Mouse (Mus musculus): ENCODE results near the gene Tpbgl. TPM values are rescaled to one million over a fixed set of nuclear protein-coding genes. Genes with fewer than 3 reads are reported as not detected.

Gene Tpbgl
- polyA plus RNA-seq, 1 experiment from 2014 or later = 2.9 TPM

DNA sequence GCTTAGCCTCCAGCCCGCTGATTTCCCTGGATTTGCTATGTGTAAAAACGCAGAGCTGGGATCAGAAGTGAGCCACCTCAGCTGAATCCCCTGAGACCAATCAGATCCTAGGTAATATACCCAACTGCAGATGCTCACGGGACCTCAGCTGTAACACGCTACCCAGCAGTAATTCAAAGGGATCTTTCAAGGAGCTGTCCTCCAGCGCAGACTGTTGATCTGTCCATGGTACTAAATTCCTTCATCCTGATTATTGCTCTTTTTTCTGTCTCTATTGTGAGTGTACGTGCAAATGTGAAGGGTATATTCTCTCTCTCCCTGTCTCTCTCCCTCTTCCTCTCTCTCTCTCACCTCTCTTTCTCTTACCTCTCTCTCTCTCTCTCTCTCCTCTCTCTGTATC, 5.4 kb upstream of the Tpbgl start:
- Histone ChIP-seq H3K27me3 (replicated peaks) (peaks cover 28% of the 10 kb centered on the region), H3K9me3 (no peaks in the 10 kb centered on the region), H3K9ac (no peak overlapping the region), H3K4me3 (no peak overlapping the region), H3K27ac (no peak overlapping the region), H3K36me3 (no peaks in the 10 kb centered on the region), H3K4me1 (no peaks in the 10 kb centered on the region), H3K4me2 (replicated peaks) (no peak overlapping the region)
- no peak for ATAC-seq (ENCODE audit: low FRiP score, low read depth)
- WGBS = 14% methylated on average over 6 of the region's 6 CpGs

DNA sequence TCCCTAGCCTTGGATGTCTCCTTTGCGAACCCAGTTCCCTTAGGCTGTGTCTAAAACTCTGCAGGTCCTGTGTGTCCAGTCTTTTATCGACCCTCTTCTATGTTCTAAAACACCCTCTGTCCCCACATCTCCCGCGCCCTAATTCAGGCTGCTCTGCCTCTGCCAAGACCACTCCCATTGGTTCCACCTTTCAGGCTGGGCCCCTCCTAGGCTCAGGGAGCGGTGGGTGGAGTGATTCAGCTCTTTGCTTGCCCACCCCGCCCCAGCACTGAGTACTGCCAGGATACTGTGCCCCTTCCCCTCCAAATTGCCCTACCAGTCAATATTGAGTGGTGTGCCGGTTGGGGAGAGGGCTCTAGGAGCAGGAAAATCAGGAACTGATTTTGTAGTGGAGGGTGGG, 463 bp upstream of the Tpbgl start:
- Histone ChIP-seq H3K9ac (no peak overlapping the region), H3K36me3 (no peaks in the 10 kb centered on the region), H3K4me1 (peaks cover 13% of the 10 kb centered on the region), H3K4me2 (replicated peaks) (peak overlapping the region; percentile 93), H3K4me3 (no peak overlapping the region), H3K27ac (no peak overlapping the region), H3K27me3 (replicated peaks) (peaks cover 59% of the 10 kb centered on the region), H3K9me3 (no peaks in the 10 kb centered on the region)
- no peak for ATAC-seq (ENCODE audit: low FRiP score, low read depth)
- WGBS = 5% methylated on average over 7 of the region's 7 CpGs

DNA sequence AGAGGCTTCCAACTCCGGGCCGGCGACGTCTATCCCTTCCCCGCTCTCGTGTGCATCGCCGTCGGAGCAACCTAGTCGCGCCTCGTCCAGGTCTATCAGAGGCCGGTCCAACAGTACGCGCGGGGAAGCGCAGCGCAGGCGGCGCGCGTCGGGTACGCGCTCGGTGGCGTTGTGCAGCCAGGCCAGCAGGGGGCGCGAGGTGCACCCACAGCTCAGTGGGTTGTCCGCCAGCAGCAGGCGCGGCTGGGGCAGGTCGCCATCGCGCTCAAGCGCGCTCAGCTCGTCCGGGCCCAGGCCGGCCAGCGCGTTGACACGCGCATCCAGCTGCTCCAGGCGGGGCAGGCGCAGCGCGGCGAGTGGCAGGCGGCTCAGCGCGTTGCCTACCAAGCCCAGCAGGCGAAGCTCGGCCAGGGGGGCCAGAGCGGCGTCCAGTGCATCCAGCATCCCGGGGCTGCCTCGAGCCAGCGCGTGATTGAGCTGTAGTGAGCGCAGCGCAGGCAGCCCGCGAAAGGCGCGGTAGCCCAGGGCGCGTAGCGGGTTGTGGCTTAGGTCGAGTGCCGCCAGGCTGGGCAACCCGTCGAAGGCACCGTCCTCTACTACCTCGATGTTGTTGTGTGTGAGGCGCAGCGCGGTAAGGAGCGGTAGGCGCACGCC, 1.1 kb downstream of the Tpbgl start:
- H3K4me2 ChIP-seq (replicated peaks) = peak overlapping the region; percentile 93
- peak overlapping the region; percentile 63 for H3K9ac ChIP-seq
- H3K4me1 ChIP-seq = peaks cover 13% of the 10 kb centered on the region
- H3K27ac ChIP-seq = no peak overlapping the region; the same call in 1 of the 2 replicates
- H3K4me3 ChIP-seq = peak overlapping the region; percentile 50
- WGBS = under 1% methylated on average over 81 of the region's 81 CpGs
- H3K27me3 ChIP-seq (replicated peaks) = peaks cover 56% of the 10 kb centered on the region
- H3K36me3 ChIP-seq = no peaks in the 10 kb centered on the region
- H3K9me3 ChIP-seq = no peaks in the 10 kb centered on the region
- ATAC-seq (ENCODE audit: low FRiP score, low read depth) = peak; percentile 82

DNA sequence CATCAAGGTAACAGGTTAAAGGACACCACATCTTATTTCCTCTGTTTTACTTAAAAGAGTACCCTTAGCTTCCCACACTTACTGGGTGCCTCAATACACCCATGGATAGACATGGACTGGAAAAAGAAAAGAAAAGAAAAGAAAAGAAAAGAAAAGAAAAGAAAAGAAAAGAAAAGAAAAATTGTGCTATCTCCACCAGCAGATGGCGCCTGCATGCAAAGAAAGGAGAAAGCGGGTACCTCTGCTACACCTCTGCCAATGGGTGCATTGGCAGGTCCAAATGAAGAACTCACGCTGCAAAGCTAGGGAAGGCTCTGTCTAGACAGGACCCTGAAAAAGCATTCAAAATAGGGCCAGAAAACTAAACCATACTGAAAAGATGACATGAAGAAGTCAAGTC, 8.0 kb downstream of the Tpbgl start:
- H3K27ac ChIP-seq = no peak overlapping the region
- no peak overlapping the region for H3K4me2 ChIP-seq (replicated peaks)
- H3K9ac ChIP-seq = no peak overlapping the region
- no peaks in the 10 kb centered on the region for H3K36me3 ChIP-seq
- H3K4me3 ChIP-seq = no peak overlapping the region
- H3K9me3 ChIP-seq = no peaks in the 10 kb centered on the region
- no peaks in the 10 kb centered on the region for H3K4me1 ChIP-seq
- ATAC-seq (ENCODE audit: low FRiP score, low read depth) = no peak; the same call in 1 of the 2 replicates
- 0 out of 2 replicates have a peak, but pooled peaks cover 4% of the 10 kb centered on the region for H3K27me3 ChIP-seq (replicated peaks)
- 8% methylated on average over 3 of the region's 3 CpGs for WGBS

DNA sequence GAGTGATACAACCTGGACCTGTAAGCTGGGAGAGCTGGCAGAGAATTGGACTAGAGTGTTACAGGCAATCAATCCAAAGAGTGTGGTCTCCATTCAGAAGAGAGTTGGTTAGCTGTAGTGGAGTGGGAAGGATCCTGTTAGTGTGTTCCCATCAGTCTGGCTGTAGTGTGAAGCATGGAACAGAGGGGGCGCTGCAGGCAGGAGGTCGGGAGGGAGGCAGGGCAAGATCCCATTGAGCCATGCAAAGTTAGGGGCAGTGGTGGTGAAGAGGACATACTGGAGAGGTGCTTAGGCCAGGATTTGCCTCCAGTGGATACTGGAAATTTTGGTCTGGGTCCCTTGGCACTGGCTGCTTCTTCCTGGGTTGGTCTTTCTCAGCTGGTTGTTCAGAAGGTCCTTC, 8.6 kb downstream of the Tpbgl start:
- no peak overlapping the region for H3K4me3 ChIP-seq
- H3K4me2 ChIP-seq (replicated peaks) = no peak overlapping the region
- WGBS = 75% methylated on average over 2 of the region's 2 CpGs
- no peak overlapping the region for H3K27ac ChIP-seq
- no peaks in the 10 kb centered on the region for H3K4me1 ChIP-seq
- H3K27me3 ChIP-seq (replicated peaks) = 0 out of 2 replicates have a peak, but pooled peaks cover 4% of the 10 kb centered on the region
- no peaks in the 10 kb centered on the region for H3K9me3 ChIP-seq
- no peaks in the 10 kb centered on the region for H3K36me3 ChIP-seq
- H3K9ac ChIP-seq = no peak overlapping the region
- no peak for ATAC-seq (ENCODE audit: low FRiP score, low read depth)

DNA sequence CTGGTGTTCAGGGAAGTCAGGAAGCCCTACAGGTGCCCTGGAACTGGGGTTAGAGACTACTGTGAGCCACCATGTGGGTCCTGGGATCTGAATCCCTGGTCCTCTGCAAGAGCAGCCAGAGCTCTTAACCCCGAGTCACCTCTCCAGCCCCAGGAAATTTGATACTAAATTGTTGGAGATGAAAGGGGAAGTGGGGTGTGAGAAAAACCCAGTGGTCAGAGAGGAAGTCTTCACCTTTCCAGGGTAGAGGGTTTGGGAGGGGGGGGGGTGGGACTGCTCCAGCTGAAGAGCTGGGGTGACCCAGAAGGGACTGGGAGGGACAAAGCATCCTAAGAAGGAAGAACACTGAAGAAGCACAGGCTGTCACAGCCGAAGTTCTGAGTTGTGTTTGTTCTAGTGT, 19.3 kb downstream of the Tpbgl start:
- 71% methylated on average over 2 of the region's 2 CpGs for WGBS
- H3K4me2 ChIP-seq (replicated peaks) = no peak overlapping the region
- no peaks in the 10 kb centered on the region for H3K27me3 ChIP-seq (replicated peaks)
- no peak for ATAC-seq (ENCODE audit: low FRiP score, low read depth)
- H3K36me3 ChIP-seq = peaks cover 16% of the 10 kb centered on the region
- no peaks in the 10 kb centered on the region for H3K4me1 ChIP-seq
- H3K9me3 ChIP-seq = no peaks in the 10 kb centered on the region
- H3K27ac ChIP-seq = no peak overlapping the region
- H3K4me3 ChIP-seq = no peak overlapping the region
- H3K9ac ChIP-seq = no peak overlapping the region

DNA sequence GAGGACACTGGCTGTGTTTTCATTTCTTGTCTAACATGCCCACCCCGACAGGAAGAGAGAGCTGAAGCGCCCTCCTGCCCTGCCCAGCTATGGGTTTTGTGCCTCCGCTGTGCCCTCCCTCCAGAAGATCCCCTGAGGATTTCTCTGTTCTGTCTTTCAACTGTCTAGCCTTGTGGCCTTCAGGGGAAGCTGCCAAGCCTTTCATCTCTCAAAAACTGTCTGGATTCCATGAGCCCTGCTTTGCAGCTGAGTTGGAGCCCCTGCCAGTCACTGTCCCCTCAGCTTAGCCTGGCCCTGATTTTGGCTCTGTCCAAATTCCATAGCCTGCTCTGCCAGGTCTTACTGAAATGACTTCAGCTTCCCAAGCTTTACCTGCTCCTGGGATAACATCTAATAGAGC, 20.1 kb downstream of the Tpbgl start:
- no peak for ATAC-seq (ENCODE audit: low FRiP score, low read depth)
- Histone ChIP-seq H3K36me3 (peaks cover 23% of the 10 kb centered on the region), H3K4me2 (replicated peaks) (no peak overlapping the region), H3K9ac (no peak overlapping the region), H3K27ac (no peak overlapping the region), H3K4me1 (no peaks in the 10 kb centered on the region), H3K27me3 (replicated peaks) (no peaks in the 10 kb centered on the region), H3K4me3 (no peak overlapping the region), H3K9me3 (no peaks in the 10 kb centered on the region)
- 67% methylated on average over 3 of the region's 3 CpGs for WGBS

DNA sequence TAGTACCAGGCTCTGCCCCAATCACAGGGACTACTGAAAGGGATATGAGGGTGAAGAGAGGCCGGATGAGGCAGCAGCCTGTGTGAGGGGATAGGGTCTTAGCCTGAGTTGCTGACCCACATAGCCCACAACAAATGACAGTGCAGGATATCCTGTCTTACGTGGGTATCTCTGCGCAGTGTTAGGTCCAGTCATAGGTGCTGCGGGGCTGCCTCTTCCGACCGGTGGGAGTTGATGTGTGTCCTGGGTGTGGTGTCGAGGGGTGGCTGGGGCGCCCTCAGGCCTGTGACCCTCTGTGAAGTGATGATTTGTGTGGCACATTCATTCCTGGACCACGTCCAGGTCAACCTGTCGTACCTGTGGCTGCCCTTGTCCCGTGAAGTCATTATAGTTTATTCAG, 20.6 kb downstream of the Tpbgl start:
- Histone ChIP-seq H3K4me2 (replicated peaks) (no peak overlapping the region), H3K9me3 (no peaks in the 10 kb centered on the region), H3K36me3 (peaks cover 28% of the 10 kb centered on the region), H3K27ac (no peak overlapping the region), H3K4me3 (no peak overlapping the region), H3K9ac (no peak overlapping the region), H3K27me3 (replicated peaks) (no peaks in the 10 kb centered on the region), H3K4me1 (no peaks in the 10 kb centered on the region)
- WGBS = 85% methylated on average over 11 of the region's 11 CpGs
- ATAC-seq (ENCODE audit: low FRiP score, low read depth) = no peak

DNA sequence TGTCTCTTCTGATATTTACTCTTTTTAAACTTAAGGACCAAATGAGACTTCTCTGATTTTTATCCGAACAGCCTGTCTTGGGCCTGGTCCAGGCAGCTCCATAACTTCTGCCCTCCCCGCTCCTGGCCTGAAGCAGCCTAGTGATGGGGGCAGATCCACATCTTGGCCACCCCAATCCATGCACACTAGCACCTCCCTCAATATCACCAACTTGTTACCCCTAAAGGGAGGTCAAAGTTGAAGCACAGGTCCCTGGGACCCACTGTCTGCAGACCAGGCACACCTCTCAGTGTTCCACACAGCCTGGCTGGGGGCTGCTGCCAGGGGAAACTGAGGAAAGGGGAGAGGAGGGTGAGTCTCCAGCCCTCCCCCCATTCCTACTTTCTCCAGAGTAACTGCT, 21.8 kb downstream of the Tpbgl start:
- Histone ChIP-seq H3K4me1 (no peaks in the 10 kb centered on the region), H3K4me3 (no peak overlapping the region), H3K9ac (no peak overlapping the region), H3K36me3 (peaks cover 40% of the 10 kb centered on the region), H3K4me2 (replicated peaks) (no peak overlapping the region), H3K27ac (no peak overlapping the region), H3K9me3 (no peaks in the 10 kb centered on the region), H3K27me3 (replicated peaks) (no peaks in the 10 kb centered on the region)
- 98% methylated on average over 2 of the region's 2 CpGs for WGBS
- ATAC-seq (ENCODE audit: low FRiP score, low read depth) = no peak

DNA sequence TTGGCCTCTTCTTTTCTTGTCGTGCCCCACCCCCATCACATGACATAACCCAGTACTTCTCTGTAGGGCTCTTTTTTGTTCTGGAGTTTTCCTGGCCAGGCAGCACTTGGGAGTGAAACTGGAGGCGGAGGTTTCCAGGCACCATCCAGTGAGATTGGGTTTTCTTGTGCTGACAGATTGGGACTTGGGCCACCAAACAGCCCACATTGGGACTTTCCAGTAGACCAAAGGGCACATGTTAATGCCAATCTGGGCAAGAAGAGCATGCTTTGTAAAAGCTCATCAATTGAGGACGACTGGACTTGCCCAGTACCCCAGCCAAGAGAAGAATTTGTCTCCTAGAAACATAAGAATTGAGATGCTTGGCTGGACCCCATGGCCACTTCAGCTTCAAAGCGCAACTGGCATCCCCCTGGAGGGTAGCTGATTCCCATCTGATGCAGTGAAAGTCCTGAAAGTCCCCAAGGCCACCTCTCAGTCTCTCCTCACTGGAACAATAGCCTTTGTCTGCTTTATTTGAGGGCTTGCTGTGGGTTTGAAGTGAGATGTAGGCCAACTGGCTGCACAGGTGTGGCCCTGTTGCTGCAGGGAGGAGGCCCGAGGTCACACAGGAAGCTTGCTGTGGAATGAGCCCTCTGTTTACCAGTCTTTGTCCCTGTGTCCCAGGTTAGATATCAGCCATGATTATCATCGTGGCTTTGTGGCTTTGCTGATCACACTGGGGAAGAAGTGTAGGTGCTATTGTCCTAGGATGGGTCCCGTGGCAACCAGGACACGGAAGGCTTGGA, 22.8 kb downstream of the Tpbgl start:
- no peak for ATAC-seq (ENCODE audit: low FRiP score, low read depth)
- Histone ChIP-seq H3K4me1 (no peaks in the 10 kb centered on the region), H3K4me2 (replicated peaks) (no peak overlapping the region), H3K36me3 (peaks cover 44% of the 10 kb centered on the region), H3K9ac (no peak overlapping the region), H3K9me3 (no peaks in the 10 kb centered on the region), H3K27ac (no peak overlapping the region), H3K4me3 (no peak overlapping the region), H3K27me3 (replicated peaks) (no peaks in the 10 kb centered on the region)
- WGBS = 91% methylated on average over 8 of the region's 8 CpGs

DNA sequence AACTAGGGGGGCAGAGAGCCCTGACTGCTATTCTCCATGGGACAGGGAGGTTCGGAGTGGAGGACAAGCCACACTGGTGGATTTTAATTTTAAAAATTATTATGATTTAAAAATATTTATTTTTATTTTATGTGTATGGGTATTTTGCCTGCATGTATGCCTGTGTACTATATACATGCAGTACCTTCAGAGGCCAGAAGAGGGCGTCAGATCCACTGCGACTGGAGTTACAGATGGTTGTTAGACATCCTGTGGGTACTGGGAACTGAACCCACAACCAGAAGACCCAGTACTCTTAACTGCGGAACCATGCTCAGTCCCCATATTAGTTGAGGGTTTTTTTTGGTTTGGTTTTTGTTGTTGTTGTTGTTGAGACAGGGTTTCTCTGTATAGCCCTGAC, 28.2 kb downstream of the Tpbgl start:
- Histone ChIP-seq H3K9ac (no peak overlapping the region), H3K4me3 (no peak overlapping the region), H3K36me3 (peaks cover 77% of the 10 kb centered on the region), H3K9me3 (no peaks in the 10 kb centered on the region), H3K4me2 (replicated peaks) (no peak overlapping the region), H3K27me3 (replicated peaks) (no peaks in the 10 kb centered on the region), H3K4me1 (no peaks in the 10 kb centered on the region), H3K27ac (no peak overlapping the region)
- no peak for ATAC-seq (ENCODE audit: low FRiP score, low read depth)
- 77% methylated on average over 4 of the region's 4 CpGs for WGBS

DNA sequence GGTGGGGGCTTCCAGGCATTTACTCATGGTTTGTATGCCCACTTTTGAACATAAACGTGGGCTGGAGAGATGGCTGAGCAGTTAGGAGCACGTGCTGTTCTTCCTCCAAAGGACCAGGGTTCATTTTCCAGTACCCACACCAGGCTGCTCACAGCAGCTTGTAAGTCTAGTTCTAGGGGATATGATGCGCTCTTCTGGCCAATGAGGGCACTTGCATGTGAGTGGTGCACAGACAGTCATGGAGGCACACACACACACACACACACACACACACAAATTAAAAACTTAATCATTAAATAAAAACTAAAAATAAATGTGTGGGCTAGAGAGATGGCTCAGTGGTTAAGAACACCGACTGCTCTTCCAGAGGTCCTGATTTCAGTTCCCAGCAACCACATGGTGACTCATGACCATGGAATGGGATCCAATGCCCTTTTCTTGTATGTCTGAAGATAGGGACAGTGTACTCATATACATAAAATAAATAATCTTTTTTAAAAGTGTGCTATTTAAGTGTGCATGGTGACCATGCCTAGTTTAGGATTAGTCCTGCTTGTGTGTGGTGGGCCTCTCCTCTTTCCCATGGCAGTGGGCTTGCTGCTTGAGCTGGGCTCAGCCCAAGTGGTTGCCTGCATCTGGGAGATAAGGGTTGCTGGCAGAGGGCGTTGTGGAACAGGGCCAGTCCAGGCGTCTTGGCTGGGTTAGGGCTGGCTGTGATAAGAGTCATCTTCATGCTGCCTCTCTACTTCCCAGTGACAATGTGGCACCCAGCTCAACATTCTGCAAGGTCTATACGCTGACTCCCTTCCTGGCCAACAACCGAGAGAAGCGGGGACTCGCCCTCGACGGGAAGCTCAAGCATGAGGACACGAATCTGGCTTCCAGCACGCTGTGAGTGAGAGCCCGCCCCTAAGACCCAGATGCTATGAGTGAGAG, 32.8 kb downstream of the Tpbgl start:
- Histone ChIP-seq H3K27me3 (replicated peaks) (no peaks in the 10 kb centered on the region), H3K27ac (no peak overlapping the region), H3K4me2 (replicated peaks) (no peak overlapping the region), H3K9me3 (no peaks in the 10 kb centered on the region), H3K36me3 (peaks cover 56% of the 10 kb centered on the region), H3K4me3 (no peak overlapping the region), H3K9ac (no peak overlapping the region), H3K4me1 (no peaks in the 10 kb centered on the region)
- no peak for ATAC-seq (ENCODE audit: low FRiP score, low read depth)
- WGBS = 91% methylated on average over 15 of the region's 15 CpGs

Measured in neural tube, embryonic 12.5 days (tissue).